Mouse (Mus musculus) testis, postnatal 14 days (tissue): ENCODE measurements around the gene Gsta3.
A peak's percentile ranks its signal among the peaks of the same experiment; 100 is the strongest.

Source experiments
- DNase-seq: peaks from one replicate; pipeline ENCODE4 v3.0.0; 2021; ENCODE audit warnings: low spot score

The Gsta3 gene

DNA sequence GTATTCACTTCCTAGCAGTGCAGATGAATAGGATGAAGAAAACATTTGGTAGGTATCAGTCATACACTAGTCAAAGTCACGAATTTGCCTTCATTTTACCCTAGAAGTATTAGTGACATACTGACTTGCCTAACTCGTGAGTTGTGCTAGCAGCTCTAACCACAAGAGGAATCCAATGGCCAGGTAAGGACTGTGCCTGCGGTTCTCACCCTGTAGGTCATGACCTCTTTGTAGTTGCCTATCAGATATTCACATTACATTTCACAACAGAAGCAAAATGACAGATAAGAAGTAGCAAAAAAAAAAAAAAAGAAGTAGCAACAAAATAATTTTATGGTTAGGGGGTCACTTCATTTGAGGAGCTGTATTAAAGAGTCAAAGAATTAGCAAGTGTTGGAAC lies 63.8 kb downstream of the Gsta3 start:
- no peak for DNase-seq

DNA sequence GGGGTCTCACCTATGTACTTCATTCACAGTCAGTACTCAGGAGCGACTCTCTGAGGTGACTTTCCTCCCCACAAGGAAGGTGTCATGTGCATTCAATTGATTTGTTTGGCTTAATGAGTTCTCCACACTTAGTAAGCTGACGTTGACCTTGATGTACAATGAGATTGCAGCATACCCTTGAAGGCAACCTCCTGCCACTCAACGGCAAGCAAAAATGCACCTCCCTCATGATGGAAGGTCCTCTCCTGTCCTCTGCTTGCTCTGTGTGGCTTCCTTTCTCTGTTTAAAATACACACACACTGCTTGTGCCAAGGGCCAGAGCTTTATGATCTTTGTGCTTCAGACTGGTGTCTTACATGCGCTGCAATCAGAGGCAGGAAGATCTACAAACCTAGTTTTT lies 64.3 kb downstream of the Gsta3 start:
- DNase-seq = no peak

DNA sequence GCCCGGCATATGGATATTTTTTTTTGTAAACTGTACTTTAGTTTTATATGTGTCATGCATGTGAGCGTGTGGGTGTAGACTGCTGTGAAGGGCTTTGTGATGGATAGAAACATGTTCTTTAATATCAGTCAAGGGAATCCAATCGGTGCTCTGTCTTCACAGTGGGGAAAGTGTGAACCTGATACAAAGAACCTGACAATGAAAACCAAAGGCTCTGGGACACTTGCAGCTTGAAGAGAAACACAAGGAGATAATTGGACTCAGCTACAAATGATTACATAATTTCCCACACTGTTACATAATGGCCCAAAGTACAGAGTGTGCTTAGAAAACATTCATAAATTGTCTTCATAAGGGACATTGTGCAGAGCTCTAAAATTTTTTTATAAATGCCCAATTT lies 65.1 kb downstream of the Gsta3 start:
- DNase-seq = peak; percentile 7

DNA sequence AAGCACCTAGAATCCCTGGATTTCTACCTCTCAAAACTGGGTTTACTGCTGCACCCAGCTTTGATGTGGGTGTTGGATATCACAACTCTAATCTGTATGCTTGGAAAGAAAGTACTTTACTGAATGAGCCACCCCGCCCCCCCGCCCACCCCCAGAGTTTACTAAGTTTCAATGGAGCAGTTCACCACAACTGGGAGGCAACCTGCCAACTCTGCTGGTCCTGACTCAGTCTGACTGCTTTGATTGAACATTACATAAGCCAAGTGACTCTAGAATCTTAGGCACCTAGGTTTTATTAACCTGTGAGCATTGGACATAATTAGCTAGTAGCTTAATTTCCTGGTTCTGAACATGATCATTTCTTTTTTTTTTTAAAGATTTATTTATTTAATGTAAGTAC lies 73.9 kb downstream of the Gsta3 start:
- no peak for DNase-seq
